Mouse (Mus musculus) ES-E14 (cell line): ENCODE measurements around the gene Nos1ap.

Experiments
- CHD2 ChIP-seq: IDR thresholded peaks from 2 replicates; pipeline ENCODE4 v1.6.1; 2014; ENCODE audit warnings: mild to moderate bottlenecking, low read depth, low read length, inconsistent platforms
- ZC3H11A ChIP-seq: IDR thresholded peaks from 2 replicates; pipeline ENCODE4 v1.6.1; 2012; ENCODE audit warnings: low read depth, mild to moderate bottlenecking, inconsistent platforms, low read length, borderline replicate concordance
- ZNF384 ChIP-seq: IDR thresholded peaks from 2 replicates; pipeline ENCODE4 v1.6.1; 2012; ENCODE audit warnings: low read depth, low read length, inconsistent platforms

- TF ChIP-seq ZC3H11A, result no peak
- no peak for TF ChIP-seq ZNF384
- TF ChIP-seq CHD2, result no peak
Measured at GRCm38 (mm10) chr1:170273252-170273651, 316.4 kb downstream of the Nos1ap start.
